In the genomic region with DNA sequence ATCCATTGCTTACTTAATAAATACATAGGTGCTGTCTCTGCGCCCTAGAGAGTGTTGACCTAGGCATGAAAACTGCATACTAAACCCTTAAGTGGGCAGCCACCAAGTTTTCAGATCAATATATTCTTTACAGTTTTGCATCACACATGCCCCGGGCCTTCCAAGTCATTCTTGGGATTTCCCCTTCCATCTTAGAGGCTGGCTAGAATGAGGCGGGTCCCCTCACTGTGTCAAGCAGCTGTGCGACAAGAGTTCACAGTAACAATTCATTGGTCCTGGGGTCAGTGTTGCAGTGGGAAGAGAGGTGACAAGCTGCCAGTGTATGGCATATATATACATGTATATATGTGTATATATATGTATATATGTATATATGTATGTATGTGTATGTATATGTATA, we compare ENCODE assay signal across 34 mouse cellular contexts.
"Had no signal": no experiment of that assay in that cellular context is flagged by ENCODE, and none has a peak within 500 bp of the region (broad histone marks: within the 10 kb centered on the region; RNA-seq: fewer than 3 reads in every experiment).

No protein-coding gene starts in this region.

- H3K9me3 ChIP-seq: heart, embryonic 13.5 days; heart, embryonic 15.5 days; hindbrain, embryonic 10.5 days; hindbrain, embryonic 12.5 days; hindbrain, embryonic 13.5 days; hindbrain, embryonic 15.5 days; intestine, embryonic 15.5 days; kidney, embryonic 15.5 days had no signal

- H3K4me1 ChIP-seq: heart, embryonic 15.5 days; intestine, embryonic 15.5 days; kidney, embryonic 15.5 days had no signal

- H3K4me2 ChIP-seq: heart, embryonic 11.5 days; heart, embryonic 13.5 days; heart, embryonic 15.5 days; hindbrain, embryonic 12.5 days; hindbrain, embryonic 13.5 days; hindbrain, embryonic 14.5 days; hindbrain, embryonic 15.5 days; intestine, embryonic 15.5 days; kidney, embryonic 15.5 days had no signal

- H3K4me3 ChIP-seq: heart, embryonic 13.5 days; heart, embryonic 15.5 days; hindbrain, embryonic 10.5 days; hindbrain, embryonic 12.5 days; hindbrain, embryonic 13.5 days; hindbrain, embryonic 15.5 days; intestine, embryonic 15.5 days; kidney, embryonic 15.5 days; layer of hippocampus, adult 2 months; left cerebral cortex, adult 2 months had no signal

- DNase-seq: heart, postnatal 10 days; heart, postnatal 14 days; heart, postnatal 36 days; heart, postnatal 4 days; kidney, adult 11 months; kidney, adult 18-20 months; kidney, adult 2 months; kidney, adult 8-10 months; kidney, adult 9 months; kidney, postnatal 10 days; kidney, postnatal 14 days; kidney, postnatal 25 days; kidney, postnatal 36 days; kidney, postnatal 4 days; layer of hippocampus, adult 9-11 months; layer of hippocampus, postnatal 36 days had no signal

- H3K9ac ChIP-seq: heart, embryonic 13.5 days; heart, embryonic 15.5 days; hindbrain, embryonic 12.5 days; hindbrain, embryonic 13.5 days; hindbrain, embryonic 14.5 days; hindbrain, embryonic 15.5 days; intestine, embryonic 15.5 days; kidney, embryonic 15.5 days had no signal

- ATAC-seq: hindbrain, embryonic 16.5 days; hindbrain, postnatal 0 days; inflammation-experienced regulatory T-cells, adult 6 months; intestine, embryonic 15.5 days; intestine, embryonic 16.5 days; intestine, postnatal 0 days had no signal

- H3K27me3 ChIP-seq: heart, embryonic 13.5 days; heart, embryonic 15.5 days; hindbrain, embryonic 12.5 days; hindbrain, embryonic 13.5 days; hindbrain, embryonic 15.5 days; intestine, embryonic 15.5 days; kidney, embryonic 15.5 days had no signal

- H3K27ac ChIP-seq: heart, embryonic 13.5 days; heart, embryonic 15.5 days; hindbrain, embryonic 10.5 days; hindbrain, embryonic 12.5 days; hindbrain, embryonic 13.5 days; hindbrain, embryonic 14.5 days; hindbrain, embryonic 15.5 days; hindbrain, postnatal 0 days; intestine, embryonic 15.5 days; kidney, embryonic 15.5 days; kidney, postnatal 0 days; layer of hippocampus, adult 2 months; left cerebral cortex, adult 2 months had no signal

- H3K36me3 ChIP-seq: heart, embryonic 13.5 days; heart, embryonic 15.5 days; hindbrain, embryonic 10.5 days; hindbrain, embryonic 12.5 days; hindbrain, embryonic 13.5 days; hindbrain, embryonic 15.5 days; intestine, embryonic 15.5 days; kidney, embryonic 15.5 days had no signal
